Mouse (Mus musculus) testis, adult 2 months (tissue): ENCODE data around the gene Comp.

Experiments
- CTCF ChIP-seq: fragments of 200-500 bp; IDR thresholded peaks from 2 replicates; pipeline ENCODE4 v1.5.1; 2012; ENCODE audit warnings: low read depth, mild to moderate bottlenecking, inconsistent platforms, low read length, moderate library complexity; ENCODE audit not compliant: control insufficient read depth, insufficient read depth, insufficient replicate concordance
- POLR2A ChIP-seq: fragments of 200-500 bp; IDR thresholded peaks from 2 replicates; pipeline ENCODE4 v1.6.1; 2012; ENCODE audit warnings: low read depth, mild to moderate bottlenecking, inconsistent platforms, low read length, moderate library complexity; ENCODE audit not compliant: control insufficient read depth

DNA sequence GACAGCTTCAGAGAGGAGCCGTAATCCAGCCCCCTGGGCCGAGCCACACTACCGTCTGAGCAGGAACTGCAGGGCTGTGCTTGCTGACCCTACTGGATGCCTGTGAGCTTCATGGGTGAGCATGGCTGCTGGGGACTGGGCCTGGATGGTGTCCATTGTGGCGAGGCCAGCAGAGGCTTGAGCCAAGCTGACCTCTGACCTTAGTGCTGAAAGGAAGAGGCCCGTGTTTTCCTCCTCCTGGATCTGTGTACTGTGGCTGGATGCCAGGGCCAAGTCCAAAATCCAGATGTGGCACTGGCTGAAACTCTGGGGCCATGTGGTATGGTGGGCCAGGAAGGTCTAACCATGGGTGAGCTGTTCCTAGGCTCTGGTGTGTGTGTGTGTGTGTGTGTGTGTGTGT, 9.3 kb upstream of the Comp start:
- TF ChIP-seq CTCF (no peak), POLR2A (no peak)
